Mouse (Mus musculus) kidney, embryonic 15.5 days (tissue): Measurements from ENCODE around the gene Rhd. TPM values are rescaled to one million over a fixed set of nuclear protein-coding genes. Genes with fewer than 3 reads are reported as not detected.

ENCODE experiments used
- polyA plus RNA-seq: library from polyadenylated mRNA; unstranded; fragments of >200 nt; fragmentation: Nextera tagmentation; extraction: Ambion mirVana; gene quantifications from 2 replicates; pipeline ENCODE4 v1.2.1, GENCODE M21; 2015

Rhd gene
- polyA plus RNA-seq, 1 experiment from 2014 or later = 7.9 TPM

Other genes starting within 250 kb of the Rhd start
- 4.3 and 5.1 TPM in 2 replicates for gene Man1c1, start 160.2 kb upstream of the Rhd start, polyA plus RNA-seq
- 19.3 and 23.6 TPM in 2 replicates for gene Ldlrap1, start 96.5 kb upstream of the Rhd start, polyA plus RNA-seq
- 38.4 and 39.7 TPM in 2 replicates for gene Maco1, start 11.2 kb upstream of the Rhd start, polyA plus RNA-seq
- 173 and 174 TPM in 2 replicates for gene Tmem50a, start 50.5 kb downstream of the Rhd start, polyA plus RNA-seq
- 404 and 429 TPM in 2 replicates for gene Rsrp1, start 59.1 kb downstream of the Rhd start, polyA plus RNA-seq
- gene Syf2, start 66.4 kb downstream of the Rhd start, polyA plus RNA-seq = 82.7 and 83.9 TPM in 2 replicates